Mouse (Mus musculus) intestine, embryonic 16.5 days (tissue): Measurements from ENCODE around the gene Lingo2. TPM values are rescaled to one million over a fixed set of nuclear protein-coding genes. Genes with fewer than 3 reads are reported as not detected.
"Not testable (repeated sequence)": the region's sequence is repeated elsewhere in the genome, so short reads cannot be mapped to it uniquely, and the experiment has no call there.

Source experiments
- ATAC-seq: fragments of 200-750 bp; cut with Nextera tagmentation; 2 replicates; pipeline ENCODE4 v1.8.0; 2017; ENCODE audit warnings: moderate TSS enrichment, moderate library complexity
- H3K27ac ChIP-seq: fragments of 300-500 bp; sonication (generic); 2 replicates; pipeline ENCODE4 v1.5.1; 2014; ENCODE audit warnings: mild to moderate bottlenecking, low read length
- H3K27me3 ChIP-seq: fragments of 300-500 bp; sonication (generic); replicated peaks from 2 replicates; pipeline ENCODE4 v1.6.1; 2014; ENCODE audit warnings: low read length, control low read depth, mixed read lengths; ENCODE audit not compliant: control insufficient read depth, insufficient read depth
- H3K36me3 ChIP-seq: fragments of 300-500 bp; sonication (generic); 2 replicates; pipeline ENCODE4 v1.6.1; 2014; ENCODE audit warnings: low read length, control low read depth; ENCODE audit not compliant: control insufficient read depth, insufficient read depth
- H3K4me1 ChIP-seq: fragments of 300-500 bp; sonication (generic); 2 replicates; pipeline ENCODE4 v1.6.1; 2014; ENCODE audit warnings: low read length, control low read depth, mixed read lengths; ENCODE audit not compliant: control insufficient read depth, insufficient read depth
- H3K4me2 ChIP-seq: fragments of 300-500 bp; sonication (generic); 2 replicates; pipeline ENCODE4 v1.6.1; 2014; ENCODE audit warnings: low read depth, low read length, control low read depth
- H3K4me3 ChIP-seq: fragments of 300-500 bp; sonication (generic); 2 replicates; pipeline ENCODE4 v1.5.1; 2014; ENCODE audit warnings: mild to moderate bottlenecking, low read length
- H3K9ac ChIP-seq: fragments of 300-500 bp; sonication (generic); 2 replicates; pipeline ENCODE4 v1.6.1; 2014; ENCODE audit warnings: low read depth, low read length
- H3K9me3 ChIP-seq: fragments of 300-500 bp; sonication (generic); 2 replicates; pipeline ENCODE4 v1.6.1; 2016; ENCODE audit warnings: low read length, control low read depth; ENCODE audit not compliant: control insufficient read depth
- WGBS: fragments of 180-500 bp; shearing (Covaris S2); extraction: QIAGEN DNeasy Blood & Tissue Kit; methylation state at CpG from one replicate; pipeline ENCODE4 v1.1.7; 2014; 5-methylcytosine and 5-hydroxymethylcytosine counted together
- polyA plus RNA-seq: library from polyadenylated mRNA; unstranded; fragments of >200 nt; fragmentation: Nextera tagmentation; extraction: Ambion mirVana; gene quantifications from 2 replicates; pipeline ENCODE4 v1.2.1, GENCODE M21; 2015

Gene Lingo2
- polyA plus RNA-seq, 1 experiment from 2014 or later = 0.65 TPM

- H3K4me1 ChIP-seq = no peaks in the 10 kb centered on the region
- no peak overlapping the region for H3K9ac ChIP-seq
- no peaks in the 10 kb centered on the region for H3K27me3 ChIP-seq
- H3K4me3 ChIP-seq = no peak overlapping the region
- WGBS = 76% methylated on average over 2 of the region's 2 CpGs
- no peaks in the 10 kb centered on the region for H3K36me3 ChIP-seq
- no peaks in the 10 kb centered on the region for H3K9me3 ChIP-seq
- no peak overlapping the region for H3K4me2 ChIP-seq
- no peak for ATAC-seq
- H3K27ac ChIP-seq = no peak overlapping the region
These were observed 688.9 kb downstream of the Lingo2 start for GRCm38 (mm10) chr4:36262436-36263169.

DNA sequence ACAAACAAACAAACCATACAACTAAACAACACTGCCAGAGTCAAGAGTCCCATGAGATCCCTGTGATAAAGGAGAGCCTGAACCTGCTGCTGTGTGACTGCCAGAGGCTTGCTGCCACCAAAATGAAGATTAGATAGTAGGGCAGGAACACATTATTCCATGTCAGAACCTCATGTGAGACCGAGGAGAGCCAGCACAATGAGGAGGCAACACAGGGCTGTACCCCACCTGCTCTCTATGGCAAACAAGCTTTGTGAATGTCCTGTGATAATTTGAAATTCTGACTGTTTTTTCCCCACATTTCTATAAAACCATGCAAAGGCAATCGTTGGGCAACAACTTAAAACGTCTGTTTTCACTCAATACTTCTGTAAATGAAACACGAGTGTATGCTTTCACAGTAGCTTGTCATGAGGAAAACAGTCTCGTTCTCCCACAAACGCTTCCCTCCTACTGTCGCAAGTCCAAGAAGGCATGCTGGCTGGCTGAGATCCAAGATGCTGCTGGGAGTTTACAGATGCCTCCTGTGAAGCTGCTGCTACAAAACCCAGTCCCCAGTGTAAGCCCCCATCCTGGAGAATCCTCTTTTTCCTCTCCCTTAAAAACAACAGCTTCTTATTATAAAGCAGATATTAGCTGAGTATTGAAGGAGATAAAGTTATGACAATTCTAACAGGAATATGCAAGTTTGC, 765.2 kb downstream of the Lingo2 start:
- 40% methylated on average over 7 of the region's 7 CpGs for WGBS
- no peaks in the 10 kb centered on the region for H3K9me3 ChIP-seq
- H3K4me2 ChIP-seq = no peak overlapping the region
- ATAC-seq = no peak
- no peaks in the 10 kb centered on the region for H3K27me3 ChIP-seq
- H3K36me3 ChIP-seq = no peaks in the 10 kb centered on the region
- no peak overlapping the region for H3K4me3 ChIP-seq
- no peak overlapping the region for H3K27ac ChIP-seq
- no peak overlapping the region for H3K9ac ChIP-seq
- no peaks in the 10 kb centered on the region for H3K4me1 ChIP-seq

- Histone ChIP-seq H3K4me3 (no peak overlapping the region), H3K27me3 (no peaks in the 10 kb centered on the region), H3K4me1 (no peaks in the 10 kb centered on the region), H3K4me2 (no peak overlapping the region), H3K9ac (no peak overlapping the region), H3K36me3 (no peaks in the 10 kb centered on the region), H3K27ac (no peak overlapping the region), H3K9me3 (no peaks in the 10 kb centered on the region)
- 50% methylated on average over 4 of the region's 4 CpGs for WGBS
- ATAC-seq = no peak
These were observed 767.9 kb downstream of the Lingo2 start for GRCm38 (mm10) chr4:36183643-36184042.

DNA sequence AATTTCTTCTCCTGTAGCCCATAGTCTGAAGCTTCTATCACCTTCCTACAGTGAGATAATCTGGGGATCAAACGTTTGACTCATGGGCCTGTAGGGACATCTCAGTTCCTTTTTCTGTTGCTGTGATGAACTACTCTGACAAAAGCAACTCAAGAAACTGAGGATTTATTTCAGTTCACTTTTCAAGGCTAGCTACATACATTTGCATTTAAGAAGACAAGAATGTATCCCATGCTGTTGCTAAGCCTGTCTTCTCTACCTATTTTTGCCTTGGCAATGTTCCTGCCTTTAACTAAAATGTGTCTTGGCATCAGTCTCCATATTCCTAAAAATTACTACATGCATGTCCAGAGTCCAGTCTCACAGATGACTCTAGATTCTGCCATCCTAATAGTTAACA, 781.4 kb downstream of the Lingo2 start:
- Histone ChIP-seq H3K9ac (no peak overlapping the region), H3K4me3 (no peak overlapping the region), H3K4me1 (no peaks in the 10 kb centered on the region), H3K4me2 (no peak overlapping the region), H3K36me3 (no peaks in the 10 kb centered on the region), H3K9me3 (no peaks in the 10 kb centered on the region), H3K27me3 (no peaks in the 10 kb centered on the region), H3K27ac (no peak overlapping the region)
- 49% methylated on average over 1 of the region's 1 CpGs for WGBS
- ATAC-seq = no peak

DNA sequence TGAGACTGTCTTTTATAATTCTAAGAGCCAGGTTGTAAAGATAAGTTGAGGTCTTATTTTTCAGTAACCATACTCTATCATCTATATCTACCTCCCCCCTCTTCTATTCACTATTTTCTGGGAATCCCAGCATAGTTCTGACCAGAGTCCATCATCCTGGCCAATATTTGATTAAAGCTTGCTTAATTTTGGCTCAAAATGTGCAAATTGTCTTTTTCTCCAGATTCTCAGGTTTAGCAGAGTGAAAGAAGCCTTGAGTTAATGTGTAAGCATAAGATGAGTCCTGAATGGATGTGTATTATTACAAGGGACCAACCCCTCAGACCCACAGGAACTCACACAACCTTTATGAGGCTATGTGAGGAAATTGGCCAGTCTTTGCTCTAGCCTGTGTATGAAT, 820.2 kb downstream of the Lingo2 start:
- no peak overlapping the region for H3K27ac ChIP-seq
- H3K9me3 ChIP-seq = no peaks in the 10 kb centered on the region
- no peak for ATAC-seq
- no peaks in the 10 kb centered on the region for H3K27me3 ChIP-seq
- H3K36me3 ChIP-seq = no peaks in the 10 kb centered on the region
- no peak overlapping the region for H3K4me2 ChIP-seq
- no peak overlapping the region for H3K4me3 ChIP-seq
- H3K4me1 ChIP-seq = no peaks in the 10 kb centered on the region
- no peak overlapping the region for H3K9ac ChIP-seq

GRCm38 (mm10) chr4:36095482-36095881, 856.1 kb downstream of the Lingo2 start:
- H3K4me3 ChIP-seq = no peak overlapping the region
- H3K4me1 ChIP-seq = no peaks in the 10 kb centered on the region
- no peaks in the 10 kb centered on the region for H3K9me3 ChIP-seq
- 70% methylated on average over 4 of the region's 4 CpGs for WGBS
- no peaks in the 10 kb centered on the region for H3K36me3 ChIP-seq
- no peaks in the 10 kb centered on the region for H3K27me3 ChIP-seq
- no peak overlapping the region for H3K27ac ChIP-seq
- no peak overlapping the region for H3K4me2 ChIP-seq
- ATAC-seq = peak; percentile 88
- H3K9ac ChIP-seq = no peak overlapping the region

DNA sequence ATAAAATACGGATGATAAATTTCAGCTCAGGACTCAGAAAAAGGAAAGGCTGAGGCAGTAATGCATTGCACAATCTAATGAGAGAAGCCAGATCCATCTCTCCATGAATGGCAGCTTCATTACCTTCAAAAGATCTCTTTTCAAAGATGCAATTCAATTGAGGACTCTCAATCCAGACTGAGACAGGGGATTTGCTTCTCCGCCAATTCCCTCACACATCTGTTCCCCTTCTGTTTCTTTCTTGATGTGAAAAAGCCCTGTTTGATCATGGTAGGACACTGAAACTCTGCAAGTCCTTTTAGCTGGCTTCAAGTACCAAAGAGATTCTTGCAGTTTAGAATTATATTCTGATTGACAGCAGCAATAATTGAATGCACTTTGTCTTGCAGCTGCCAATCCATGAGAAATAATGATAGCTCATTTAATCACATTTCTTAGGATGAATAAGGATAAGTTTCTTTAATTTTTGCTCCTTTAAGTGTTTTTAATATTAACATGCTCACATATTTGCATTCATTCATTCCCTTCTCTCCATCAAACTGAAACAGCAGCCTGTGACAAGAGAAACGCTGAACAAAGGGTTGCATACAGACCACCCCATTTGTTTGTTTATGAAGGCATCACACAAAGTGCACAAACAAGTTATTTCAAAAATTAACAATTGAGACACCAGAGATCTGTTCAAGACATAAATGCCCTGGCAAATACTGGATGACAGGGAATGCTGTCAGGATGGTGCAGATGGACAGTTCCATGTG, 870.3 kb downstream of the Lingo2 start:
- Histone ChIP-seq H3K9me3 (no peaks in the 10 kb centered on the region), H3K4me2 (no peak overlapping the region), H3K4me3 (no peak overlapping the region), H3K27ac (no peak overlapping the region), H3K27me3 (no peaks in the 10 kb centered on the region), H3K36me3 (no peaks in the 10 kb centered on the region), H3K4me1 (no peaks in the 10 kb centered on the region), H3K9ac (no peak overlapping the region)
- ATAC-seq = no peak
- 80% methylated on average over 3 of the region's 3 CpGs for WGBS

- Histone ChIP-seq H3K36me3 (no peaks in the 10 kb centered on the region), H3K4me3 (no peak overlapping the region), H3K9ac (no peak overlapping the region), H3K27me3 (no peaks in the 10 kb centered on the region), H3K9me3 (no peaks in the 10 kb centered on the region), H3K27ac (no peak overlapping the region), H3K4me1 (no peaks in the 10 kb centered on the region), H3K4me2 (no peak overlapping the region)
- ATAC-seq = no peak
- WGBS = 86% methylated on average over 6 of the region's 6 CpGs
These were observed 872.5 kb downstream of the Lingo2 start for GRCm38 (mm10) chr4:36078910-36079525.

DNA sequence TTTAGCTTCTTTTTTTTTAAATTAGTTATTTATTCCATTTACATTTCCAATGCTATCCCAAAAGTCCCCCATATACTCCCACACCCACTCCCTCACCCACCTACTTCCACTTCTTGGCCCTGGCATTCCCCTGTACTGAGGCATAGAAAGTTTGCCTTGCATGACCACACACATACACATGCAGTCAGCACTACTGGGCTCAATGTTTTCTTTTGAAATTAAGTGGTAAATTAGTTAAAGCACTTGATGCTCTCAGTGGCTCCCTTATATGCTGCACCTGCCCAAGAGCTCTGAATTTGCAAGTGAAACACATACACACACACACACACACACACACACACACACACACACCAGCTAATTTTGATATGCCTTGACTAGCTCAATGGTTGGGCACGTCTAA, 886.8 kb downstream of the Lingo2 start:
- H3K27ac ChIP-seq, ATAC-seq, H3K27me3 ChIP-seq, H3K9ac ChIP-seq, H3K36me3 ChIP-seq, H3K4me2 ChIP-seq, H3K9me3 ChIP-seq, H3K4me3 ChIP-seq, H3K4me1 ChIP-seq: not testable (repeated sequence)
- whole genome bisulfite sequencing = 55% methylated on average over 1 of the region's 1 CpGs
